9 mouse cellular contexts compared by ENCODE assay signal in the genomic region with DNA sequence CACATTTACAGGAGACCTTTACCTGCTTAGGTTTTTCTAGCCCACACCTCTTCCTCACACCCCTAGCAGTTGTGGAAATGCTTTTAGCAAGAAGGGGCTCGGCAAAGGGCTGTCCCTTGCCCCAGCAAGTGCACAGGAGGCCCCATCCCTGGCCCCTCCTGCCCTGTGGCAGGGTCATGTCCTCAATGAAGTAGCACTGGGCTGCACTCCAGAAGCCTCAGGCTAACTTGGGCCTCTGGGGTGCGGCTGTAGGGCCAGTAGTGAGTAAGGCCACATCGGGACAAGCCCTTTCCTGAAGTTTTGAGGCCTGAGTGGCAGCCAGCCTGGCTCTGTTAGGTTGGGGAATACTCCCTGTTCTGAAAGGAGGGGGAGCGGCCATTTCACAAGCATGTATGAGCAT. TPM values are rescaled to one million over a fixed set of nuclear protein-coding genes. Genes with fewer than 3 reads are reported as not detected.
DNase-seq lines count a peak whose midpoint lies in the region.
"Had no signal": no experiment of that assay in that cellular context is flagged by ENCODE, and none has a peak within 500 bp of the region (broad histone marks: within the 10 kb centered on the region; RNA-seq: fewer than 3 reads in every experiment).

No protein-coding gene starts in this region.

- DNase-seq in urinary bladder, postnatal 14 days (ENCODE audit: low spot score): peak; percentile 42
- no peak for DNase-seq in urinary bladder, adult 2 months (ENCODE audit: low spot score)
- DNase-seq in gastrocnemius, postnatal 14 days: peak; percentile 89
- DNase-seq in heart, postnatal 36 days: peak; percentile 66 to 67
- DNase-seq in layer of hippocampus, adult 9-10 months (ENCODE audit: low spot score): no peak
- no peak for DNase-seq in embryo, embryonic 10 days (ENCODE audit: low spot score)
- no peak for DNase-seq in ovary, postnatal 36 days (ENCODE audit: low spot score)
- DNase-seq: cerebellum, adult 8-10 months had no signal

- intact Hi-C loops in gastrocnemius, postnatal 14 days (cut with DNase I; ENCODE audit: low total_unique reads): no loop called here
- intact Hi-C loops in heart, postnatal 36 days (cut with DNase I): no loop called here

RNA-seq across cellular contexts. Expression of a gene that starts 6.7 kb away (rescaled TPM):
- 0.13 and 0.17 TPM in 2 replicates for polyA plus RNA-seq in urinary bladder, adult 2 months (2012; rRNA removed)
- total RNA-seq in gastrocnemius, postnatal 14 days (2021): 100 to 1,000 TPM in 1 of 2 experiments, 10 to 100 TPM in 1; 91.4 to 128 TPM
- 1 to 10 TPM; 4.7 to 7.9 TPM for total RNA-seq in heart, postnatal 36 days (2021)
- total RNA-seq: megakaryocyte-erythroid progenitor cell, adult 5-6 weeks had no signal

RNA-seq across cellular contexts. Expression of a gene that starts 27.2 kb away (rescaled TPM):
- polyA plus RNA-seq in urinary bladder, adult 2 months (2012; rRNA removed): 175 and 243 TPM in 2 replicates
- 100 to 1,000 TPM; 342 TPM for total RNA-seq in gastrocnemius, postnatal 14 days (2021)
- 100 to 1,000 TPM; 291 to 337 TPM for total RNA-seq in heart, postnatal 36 days (2021)

RNA-seq across cellular contexts. Expression of a gene that starts 43.4 kb away (rescaled TPM):
- polyA plus RNA-seq in urinary bladder, adult 2 months (2012; rRNA removed): 58.8 and 65.6 TPM in 2 replicates
- 10 to 100 TPM; 17.8 to 18.0 TPM for total RNA-seq in gastrocnemius, postnatal 14 days (2021)
- total RNA-seq in heart, postnatal 36 days (2021): 10 to 100 TPM; 29.0 to 29.1 TPM

Comparison
In these comparisons a context has a peak if more than half of its experiments do, and no peak if none do; other contexts are left out.
1. DNase-seq: peak in urinary bladder, postnatal 14 days (single experiment), gastrocnemius, postnatal 14 days (single experiment) and heart, postnatal 36 days (2 of 2); none in urinary bladder, adult 2 months (single experiment), layer of hippocampus, adult 9-10 months (single experiment), embryo, embryonic 10 days (single experiment) and ovary, postnatal 36 days (single experiment).
2. RNA of a gene that starts 6.7 kb away (total RNA-seq): 91.4 to 128 TPM in gastrocnemius, postnatal 14 days; 4.7 to 7.9 TPM in heart, postnatal 36 days; every median in the first group is over 10 times any median in the second.